Mouse (Mus musculus) gastrocnemius, adult 2 months (tissue): ENCODE measurements around the gene Optn. TPM values are rescaled to one million over a fixed set of nuclear protein-coding genes. Genes with fewer than 3 reads are reported as not detected.
"Not testable (repeated sequence)": the region's sequence is repeated elsewhere in the genome, so short reads cannot be mapped to it uniquely, and the experiment has no call there.

Experiments
- DNase-seq: peaks from one replicate; pipeline ENCODE4 v3.0.0; 2022
- H3K27ac ChIP-seq: fragments of 200-600 bp; 2 replicates; pipeline ENCODE4 v1.8.1; 2022; ENCODE audit warnings: mild to moderate bottlenecking
- H3K4me3 ChIP-seq: fragments of 200-600 bp; 2 replicates; pipeline ENCODE4 v1.8.1; 2022; ENCODE audit warnings: mild to moderate bottlenecking, moderate library complexity
- CTCF ChIP-seq: fragments of 200-600 bp; IDR thresholded peaks from 2 replicates; pipeline ENCODE4 v1.8.1; 2022; ENCODE audit warnings: antibody characterized with exemption, mild to moderate bottlenecking, moderate library complexity
- intact Hi-C: fragments of 180-260 bp; cut with DNase I; formaldehyde crosslinking; loops from one replicate; pipeline ENCODE4 v1.15.1; 2025
- total RNA-seq, 2 experiments: library from RNA; stranded (reverse); gene quantifications; 2 replicates each; pipeline ENCODE4 v1.2.3; 2021

The Optn gene
- total RNA-seq, 2 experiments from 2014 or later, result 80.2 to 99.2 TPM

- peak; percentile 79 for TF ChIP-seq CTCF
- peak; percentile 50 for DNase-seq
- intact Hi-C loops, result loop anchor here (2.0 to 10.0 kb wide), 2 partner anchors 355 to 691 kb away; no protein-coding TSS in a partner anchor
Measured at GRCm38 (mm10) chr2:5080053-5080787, 16.4 kb upstream of the Optn start.

GRCm38 (mm10) chr2:5077937-5078336, 14.1 kb upstream of the Optn start:
- no peak for TF ChIP-seq CTCF
- no peak overlapping the region for H3K27ac ChIP-seq
- intact Hi-C loops, result no loop called here
- no peak overlapping the region for H3K4me3 ChIP-seq
- no peak for DNase-seq

More at GRCm38 (mm10) chr2:5080053-5080787, 16.4 kb upstream of the Optn start:
- peak overlapping the region; percentile 43; the same call in 1 of the 2 replicates for H3K27ac ChIP-seq
- H3K4me3 ChIP-seq, result peak overlapping the region; percentile 64

- DNase-seq, result no peak
- no peak overlapping the region for H3K27ac ChIP-seq
- TF ChIP-seq CTCF, result no peak
- no peak overlapping the region for H3K4me3 ChIP-seq
- intact Hi-C loops, result no loop called here
Measured at GRCm38 (mm10) chr2:5077490-5077889, 13.6 kb upstream of the Optn start.

- DNase-seq, result no peak
- Histone ChIP-seq H3K27ac (no peak overlapping the region), H3K4me3 (no peak overlapping the region)
- no peak for TF ChIP-seq CTCF
- intact Hi-C loops, result no loop called here
Measured at GRCm38 (mm10) chr2:5075856-5076255, 12.0 kb upstream of the Optn start.

- H3K27ac ChIP-seq, result no peak overlapping the region
- DNase-seq, result no peak
- TF ChIP-seq CTCF, result no peak
- H3K4me3 ChIP-seq, result no peak overlapping the region
- intact Hi-C loops, result no loop called here
Measured at GRCm38 (mm10) chr2:5075432-5075831, 11.6 kb upstream of the Optn start.

GRCm38 (mm10) chr2:5073785-5074184, 9.9 kb upstream of the Optn start:
- DNase-seq, result no peak
- TF ChIP-seq CTCF, result no peak
- Histone ChIP-seq H3K27ac (no peak overlapping the region), H3K4me3 (no peak overlapping the region)
- intact Hi-C loops, result no loop called here

GRCm38 (mm10) chr2:5067951-5068350, 4.1 kb upstream of the Optn start:
- no peak overlapping the region for H3K4me3 ChIP-seq
- intact Hi-C loops, result no loop called here
- H3K27ac ChIP-seq, result no peak overlapping the region
- DNase-seq, result no peak
- no peak for TF ChIP-seq CTCF

GRCm38 (mm10) chr2:5067254-5067653, 3.4 kb upstream of the Optn start:
- H3K27ac ChIP-seq, H3K4me3 ChIP-seq, intact Hi-C loops, DNase-seq: not testable (repeated sequence)

GRCm38 (mm10) chr2:5064247-5064646, 396 bp upstream of the Optn start:
- Histone ChIP-seq H3K27ac (peak overlapping the region; percentile 94), H3K4me3 (peak overlapping the region; percentile 77)
- intact Hi-C loops, result loop anchor here (5.0 kb wide), 1 partner anchor 37 kb away; no protein-coding TSS in a partner anchor
- no peak for DNase-seq
- TF ChIP-seq CTCF, result no peak

- intact Hi-C loops, result loop anchor here (5.0 kb wide), 1 partner anchor 35 kb away; no protein-coding TSS in a partner anchor
- Histone ChIP-seq H3K27ac (peak overlapping the region; percentile 94), H3K4me3 (peak overlapping the region; percentile 77)
- no peak for DNase-seq
- TF ChIP-seq CTCF, result no peak
Measured at GRCm38 (mm10) chr2:5062496-5063298, 1.2 kb downstream of the Optn start.

- no peak for DNase-seq
- TF ChIP-seq CTCF, result no peak
- peak overlapping the region; percentile 0; the same call in 1 of the 2 replicates for H3K4me3 ChIP-seq
- peak overlapping the region; percentile 94 for H3K27ac ChIP-seq
- intact Hi-C loops, result loop anchor here (5.0 kb wide), 1 partner anchor 34 kb away; no protein-coding TSS in a partner anchor
Measured at GRCm38 (mm10) chr2:5061133-5061708, 2.6 kb downstream of the Optn start.

- intact Hi-C loops, result loop anchor here (2.0 to 5.0 kb wide), 2 partner anchors 15 to 33 kb away; no protein-coding TSS in a partner anchor
- peak overlapping the region; percentile 61 for H3K27ac ChIP-seq
- no peak for DNase-seq
- no peak for TF ChIP-seq CTCF
- H3K4me3 ChIP-seq, result no peak overlapping the region
Measured at GRCm38 (mm10) chr2:5059997-5060396, 3.9 kb downstream of the Optn start.
